Mouse (Mus musculus) heart, postnatal 0 days (tissue): ENCODE measurements at regions not wholly inside any gene's neighbourhood (a gene's known extent, or its start where the extent isn't known, plus 50 kb on each side); places are given as distances from the start of the nearest gene placed in this dataset.
"Not testable (repeated sequence)": the region's sequence is repeated elsewhere in the genome, so short reads cannot be mapped to it uniquely, and the experiment has no call there.

ENCODE experiments used
- ATAC-seq: fragments of 200-750 bp; cut with Nextera tagmentation; 2 replicates; pipeline ENCODE4 v1.8.0; 2017; ENCODE audit warnings: low read depth, moderate number of reproducible peaks, moderate library complexity; ENCODE audit not compliant: insufficient read depth
- DNase-seq: peaks from one replicate; pipeline ENCODE4 v3.0.0-alpha.2; 2016; ENCODE audit warnings: low spot score
- H3K27ac ChIP-seq: fragments of 300-500 bp; sonication (generic); 2 replicates; pipeline ENCODE4 v1.5.1; 2014; ENCODE audit warnings: low read depth, mild to moderate bottlenecking
- H3K27me3 ChIP-seq: fragments of 300-500 bp; sonication (generic); 2 replicates; pipeline ENCODE4 v1.6.1; 2014; ENCODE audit warnings: low read length, mixed read lengths; ENCODE audit not compliant: control insufficient read depth, insufficient read depth
- H3K36me3 ChIP-seq: fragments of 300-500 bp; sonication (generic); replicated peaks from 2 replicates; pipeline ENCODE4 v1.6.1; 2014; ENCODE audit warnings: low read length, mixed read lengths; ENCODE audit not compliant: control insufficient read depth, insufficient read depth
- H3K4me1 ChIP-seq: fragments of 300-500 bp; sonication (generic); 2 replicates; pipeline ENCODE4 v1.6.1; 2014; ENCODE audit warnings: antibody characterized with exemption; ENCODE audit not compliant: control insufficient read depth, insufficient read depth
- H3K4me2 ChIP-seq: fragments of 300-500 bp; sonication (generic); 2 replicates; pipeline ENCODE4 v1.6.1; 2014; ENCODE audit warnings: low read depth, mild to moderate bottlenecking, low read length, moderate library complexity
- H3K4me3 ChIP-seq: fragments of 300-500 bp; sonication (generic); 2 replicates; pipeline ENCODE4 v1.5.1; 2014; ENCODE audit warnings: low read depth, low read length
- H3K9ac ChIP-seq: fragments of 300-500 bp; sonication (generic); replicated peaks from 2 replicates; pipeline ENCODE4 v1.6.1; 2014; ENCODE audit warnings: low read depth, low read length, mixed read lengths
- H3K9me3 ChIP-seq: fragments of 300-500 bp; sonication (generic); replicated peaks from 2 replicates; pipeline ENCODE4 v1.6.1; 2016; ENCODE audit warnings: low read length; ENCODE audit not compliant: control insufficient read depth
- CTCF ChIP-seq: IDR thresholded peaks from 2 replicates; pipeline ENCODE4 v1.5.1; 2016; ENCODE audit warnings: antibody characterized with exemption, control low read depth, low read depth
- EP300 ChIP-seq: IDR thresholded peaks from 2 replicates; pipeline ENCODE4 v1.6.1; 2016; ENCODE audit warnings: antibody characterized with exemption, low read depth
- WGBS: fragments of 180-500 bp; shearing (Covaris S2); extraction: QIAGEN DNeasy Blood & Tissue Kit; methylation state at CpG from one replicate; pipeline ENCODE4 v1.1.7; 2014; 5-methylcytosine and 5-hydroxymethylcytosine counted together

DNA sequence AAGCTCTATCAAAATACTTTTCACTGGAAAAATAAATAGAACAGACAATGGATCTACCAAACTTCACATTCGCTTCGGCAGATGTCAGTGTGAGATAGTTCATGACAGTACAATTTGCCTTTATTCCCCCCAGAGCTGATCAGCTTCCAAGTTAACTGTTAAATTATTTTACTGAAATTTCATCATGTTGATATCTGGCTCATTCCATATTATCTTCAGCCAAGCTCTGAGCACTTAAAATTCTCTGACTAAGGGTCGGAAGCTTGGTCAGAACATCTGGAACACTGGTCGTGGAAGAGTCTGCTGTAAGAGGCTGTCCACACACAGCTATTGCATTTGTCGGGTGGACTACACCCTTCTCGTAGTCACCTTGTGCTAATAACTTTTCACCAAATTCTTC, 181.3 kb upstream of the Thumpd2 start:
- TF ChIP-seq CTCF, result no peak
- no peak for TF ChIP-seq EP300
- DNase-seq, result no peak
- Histone ChIP-seq H3K4me3 (no peak overlapping the region), H3K36me3 (no peaks in the 10 kb centered on the region), H3K9me3 (no peaks in the 10 kb centered on the region), H3K27me3 (no peaks in the 10 kb centered on the region), H3K4me1 (no peaks in the 10 kb centered on the region), H3K4me2 (no peak overlapping the region), H3K9ac (no peak overlapping the region), H3K27ac (no peak overlapping the region)
- no peak for ATAC-seq
- WGBS, result 77% methylated on average over 6 of the region's 6 CpGs

DNA sequence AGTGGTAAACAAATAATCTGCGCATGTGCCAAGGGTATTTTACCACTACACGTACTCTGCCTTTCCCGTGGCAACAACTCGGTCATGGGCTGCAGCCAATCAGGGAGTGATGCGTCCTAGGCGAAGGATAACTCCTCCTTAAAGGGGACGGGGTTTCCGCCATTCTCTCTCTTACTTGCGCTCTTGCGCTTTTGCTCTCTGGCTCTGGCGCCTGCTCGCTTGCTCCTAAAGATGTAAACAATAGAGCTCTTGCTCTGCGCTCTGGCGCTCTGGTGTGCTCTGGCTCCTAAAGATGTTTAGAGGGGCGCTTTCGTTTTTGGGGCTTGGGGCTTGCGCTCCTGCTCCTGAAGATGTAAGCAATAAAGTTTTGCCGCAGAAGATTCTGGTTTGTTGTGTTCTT, 166.9 kb upstream of the Thumpd2 start:
- 97% methylated on average over 9 of the region's 18 CpGs for WGBS
- not testable (repeated sequence) for DNase-seq, H3K4me2 ChIP-seq

DNA sequence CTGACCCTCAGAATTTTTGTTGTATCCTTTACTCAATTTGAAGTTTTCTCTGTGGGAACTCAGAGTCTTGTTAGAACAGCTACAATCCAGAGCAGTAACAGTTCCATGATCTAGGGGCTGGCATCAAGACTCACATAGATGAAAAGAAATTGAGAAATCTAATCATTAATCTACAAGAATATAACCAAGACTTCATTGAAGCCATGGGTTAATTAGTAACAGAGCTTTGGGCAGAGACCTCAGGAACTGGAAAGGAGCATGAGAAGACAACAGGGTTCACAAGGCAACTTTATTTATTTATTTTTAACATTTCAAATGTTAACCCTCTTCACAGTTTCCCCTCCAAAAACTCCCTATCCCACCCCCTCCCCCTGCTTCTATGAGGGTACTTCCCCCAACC, 160.4 kb upstream of the Thumpd2 start:
- Histone ChIP-seq H3K4me3 (no peak overlapping the region), H3K4me1 (no peaks in the 10 kb centered on the region), H3K27ac (no peak overlapping the region), H3K4me2 (no peak overlapping the region), H3K27me3 (no peaks in the 10 kb centered on the region), H3K9me3 (no peaks in the 10 kb centered on the region), H3K9ac (no peak overlapping the region), H3K36me3 (no peaks in the 10 kb centered on the region)
- DNase-seq, result no peak
- ATAC-seq, result no peak
- TF ChIP-seq EP300 (no peak), CTCF (no peak)

More for the DNA sequence above, 166.9 kb upstream of the Thumpd2 start:
- H3K9ac ChIP-seq, H3K27ac ChIP-seq, ATAC-seq, H3K9me3 ChIP-seq, H3K4me1 ChIP-seq, H3K27me3 ChIP-seq, H3K36me3 ChIP-seq, H3K4me3 ChIP-seq: not testable (repeated sequence)

DNA sequence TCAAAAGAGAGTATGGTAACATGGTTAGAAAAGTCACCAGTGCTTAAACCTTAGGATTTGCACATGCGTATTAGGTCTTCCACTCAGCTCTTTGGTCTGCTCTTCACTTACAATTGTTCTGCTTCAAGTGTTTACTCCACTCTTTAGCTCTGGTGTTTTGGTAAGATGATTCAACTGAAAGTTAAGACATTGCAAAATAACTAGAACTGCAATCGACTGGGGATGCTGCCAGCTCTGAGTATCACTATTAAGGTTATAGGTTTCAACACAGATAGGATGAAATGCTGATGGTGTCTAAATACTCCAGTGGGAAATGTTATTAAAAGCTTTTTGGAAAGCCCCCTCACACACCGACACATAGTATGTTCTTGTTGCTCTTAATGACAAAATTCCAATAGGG, 156.6 kb upstream of the Thumpd2 start:
- no peaks in the 10 kb centered on the region for H3K27me3 ChIP-seq
- 81% methylated on average over 3 of the region's 3 CpGs for WGBS
- H3K4me1 ChIP-seq, result no peaks in the 10 kb centered on the region
- H3K4me3 ChIP-seq, result no peak overlapping the region
- DNase-seq (no peak), ATAC-seq (no peak)
- TF ChIP-seq CTCF (no peak), EP300 (no peak)
- H3K36me3 ChIP-seq, result no peaks in the 10 kb centered on the region
- H3K9me3 ChIP-seq, result no peaks in the 10 kb centered on the region
- no peak overlapping the region for H3K4me2 ChIP-seq
- H3K27ac ChIP-seq, result no peak overlapping the region
- H3K9ac ChIP-seq, result no peak overlapping the region

DNA sequence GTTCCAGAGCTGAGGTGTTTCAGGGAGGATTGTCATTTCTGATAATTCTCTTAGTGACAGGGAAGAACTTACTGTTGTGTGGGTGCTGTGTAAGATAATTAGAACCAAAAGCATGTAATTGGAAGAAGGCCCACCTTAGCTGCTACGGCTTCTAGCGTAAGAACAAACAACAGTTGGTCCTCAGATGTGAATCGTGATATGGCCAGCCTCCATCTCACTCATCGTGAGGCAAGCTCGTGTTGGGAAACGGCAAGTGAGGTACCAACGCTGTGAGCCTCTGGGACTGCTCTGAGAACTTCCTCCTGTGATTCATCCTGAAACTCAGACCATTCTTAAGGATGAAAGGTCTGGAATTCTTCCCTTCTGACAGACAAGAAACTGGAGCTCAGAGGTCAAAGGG, 150.0 kb upstream of the Thumpd2 start:
- Histone ChIP-seq H3K4me1 (no peaks in the 10 kb centered on the region), H3K9me3 (no peaks in the 10 kb centered on the region), H3K27ac (no peak overlapping the region), H3K4me3 (no peak overlapping the region), H3K9ac (no peak overlapping the region), H3K36me3 (no peaks in the 10 kb centered on the region), H3K27me3 (no peaks in the 10 kb centered on the region), H3K4me2 (no peak overlapping the region)
- no peak for ATAC-seq
- no peak for DNase-seq
- TF ChIP-seq EP300 (no peak), CTCF (no peak)
- WGBS, result 82% methylated on average over 7 of the region's 7 CpGs

DNA sequence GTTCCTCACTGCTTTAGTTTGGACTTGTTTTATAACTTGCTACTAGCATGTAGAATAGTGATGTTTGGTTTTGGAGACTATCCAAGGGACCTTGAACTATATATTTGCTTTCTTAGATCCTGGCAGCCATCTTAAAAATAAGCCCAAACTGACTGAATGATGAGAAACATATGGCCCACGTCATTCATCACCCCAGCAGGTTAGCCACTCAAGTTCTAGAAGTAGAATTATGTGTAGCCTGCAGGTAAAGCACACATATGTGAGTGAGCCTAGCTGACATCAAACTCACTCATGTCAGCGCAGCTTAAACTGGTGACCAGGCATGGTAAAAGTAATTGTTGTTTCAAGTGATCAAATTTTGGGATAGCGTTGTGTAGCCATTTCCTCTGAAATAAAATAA, 147.2 kb upstream of the Thumpd2 start:
- H3K4me3 ChIP-seq, result no peak overlapping the region
- no peaks in the 10 kb centered on the region for H3K4me1 ChIP-seq
- H3K4me2 ChIP-seq, result no peak overlapping the region
- H3K27ac ChIP-seq, result no peak overlapping the region
- ATAC-seq, result no peak
- 76% methylated on average over 3 of the region's 3 CpGs for WGBS
- H3K27me3 ChIP-seq, result no peaks in the 10 kb centered on the region
- H3K9ac ChIP-seq, result no peak overlapping the region
- H3K36me3 ChIP-seq, result no peaks in the 10 kb centered on the region
- peaks cover under 1% of the 10 kb centered on the region; the same call in 1 of the 2 replicates for H3K9me3 ChIP-seq
- TF ChIP-seq CTCF (no peak), EP300 (no peak)
- no peak for DNase-seq
